Mouse (Mus musculus) bone marrow, adult 2 months (tissue): ENCODE data around the gene Dock1.

Experiments
- CTCF ChIP-seq: fragments of 200-500 bp; IDR thresholded peaks from 2 replicates; pipeline ENCODE4 v1.5.1; 2011; ENCODE audit warnings: low read length, control low read depth; ENCODE audit not compliant: control insufficient read depth, insufficient read depth
- POLR2A ChIP-seq: fragments of 200-500 bp; IDR thresholded peaks from 2 replicates; pipeline ENCODE4 v1.6.1; 2011; ENCODE audit warnings: low read depth, mild to moderate bottlenecking, control low read depth, low read length, borderline replicate concordance; ENCODE audit not compliant: control insufficient read depth

- no peak for TF ChIP-seq CTCF
- TF ChIP-seq POLR2A, result no peak
These were observed 213.1 kb downstream of the Dock1 start for GRCm38 (mm10) chr7:134883516-134883915.
